Mouse (Mus musculus) induced T-regulatory cell, adult 2 months (primary cell): ENCODE measurements at regions not wholly inside any gene's neighbourhood (a gene's known extent, or its start where the extent isn't known, plus 50 kb on each side); places are given as distances from the start of the nearest gene placed in this dataset.
A peak's percentile ranks its signal among the peaks of the same experiment; 100 is the strongest.

Experiments used
- DNase-seq: peaks from one replicate; pipeline ENCODE4 v3.0.0-alpha.2; 2012; ENCODE audit warnings: low read depth

DNA sequence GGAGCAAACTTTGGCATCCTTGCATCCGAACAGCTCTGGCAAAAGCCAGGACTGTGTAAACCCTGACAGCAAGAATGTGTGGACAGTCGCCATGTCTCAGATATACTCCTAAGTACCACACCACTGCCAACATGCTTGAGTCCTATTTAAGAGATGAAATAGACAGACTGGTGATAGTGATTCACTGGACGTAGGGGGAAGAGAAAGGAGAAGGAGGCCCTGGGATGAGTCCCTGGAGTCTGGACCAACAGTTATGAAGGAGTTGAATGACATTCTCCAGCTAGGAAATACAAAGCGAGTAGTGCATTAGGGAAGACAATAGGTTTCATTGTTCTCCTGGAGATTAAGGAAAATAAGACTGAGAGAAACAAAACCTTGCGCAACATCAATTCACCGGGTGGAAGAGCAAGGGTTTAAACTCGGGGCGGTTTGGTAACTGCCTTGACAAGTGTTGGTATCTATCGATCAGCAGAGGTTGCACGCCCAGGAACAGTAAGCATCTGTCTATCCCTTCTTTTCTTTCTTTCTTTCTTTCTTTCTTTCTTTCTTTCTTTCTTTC lies 54.3 kb upstream of the Nrbf2 start:
- no peak for DNase-seq

DNA sequence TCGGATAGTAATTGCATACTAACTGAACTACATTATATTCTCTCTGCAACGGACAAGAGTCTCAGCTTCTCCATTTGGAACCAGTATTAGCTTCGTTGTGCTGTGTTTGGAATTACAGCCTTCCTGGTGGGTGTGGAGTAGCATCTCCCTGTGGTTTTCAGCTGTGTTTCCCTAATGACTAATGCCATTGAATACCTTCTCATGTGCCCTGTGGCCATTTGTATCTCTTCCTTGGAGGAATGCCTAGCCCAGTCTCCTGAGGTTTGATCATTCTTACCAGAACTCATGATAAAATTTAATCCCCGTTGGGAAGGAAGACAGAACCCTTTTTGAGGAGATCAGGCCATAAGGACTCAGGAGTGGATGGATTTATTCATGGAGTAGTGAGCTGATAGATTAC lies 59.6 kb upstream of the Nrbf2 start:
- no peak for DNase-seq

DNA sequence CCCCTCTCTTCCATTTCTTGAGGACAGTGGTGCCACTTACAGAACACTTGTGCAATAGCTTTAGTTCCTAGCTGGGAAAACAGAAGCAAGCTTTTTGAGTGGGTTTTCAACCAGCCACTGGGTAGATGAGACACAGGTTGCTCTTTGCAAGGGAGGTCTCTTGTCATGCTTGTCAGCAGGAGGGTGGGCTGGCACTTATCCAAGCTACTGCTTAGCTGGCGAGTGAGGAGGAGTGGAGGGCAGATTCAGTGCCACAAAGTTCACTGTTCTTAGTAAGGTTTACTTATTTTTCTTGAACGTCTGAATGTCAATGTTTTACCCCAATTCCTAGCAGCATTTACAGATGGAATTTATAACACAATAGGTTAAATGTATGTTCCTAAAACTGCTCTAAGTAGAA lies 65.9 kb upstream of the Nrbf2 start:
- no peak for DNase-seq

DNA sequence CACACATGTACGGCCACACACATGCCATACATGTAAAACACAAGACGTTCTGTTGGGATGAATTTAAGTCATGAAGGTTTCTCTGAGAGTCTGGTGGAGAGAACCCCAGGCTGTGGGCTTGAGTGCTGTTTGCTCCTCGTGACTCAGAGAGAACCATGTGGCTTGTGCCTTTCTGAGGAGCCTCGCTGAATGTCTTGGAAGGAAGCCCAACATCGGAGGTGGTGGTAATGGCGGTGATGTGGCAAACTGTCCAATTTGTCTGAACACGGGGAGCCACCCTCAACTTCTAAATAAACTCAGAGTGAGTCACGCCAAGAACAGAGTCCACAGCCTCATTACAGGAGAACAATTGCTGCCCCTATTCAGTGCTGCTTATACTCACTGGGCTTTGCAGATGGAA lies 75.7 kb upstream of the Nrbf2 start:
- DNase-seq: no peak

DNA sequence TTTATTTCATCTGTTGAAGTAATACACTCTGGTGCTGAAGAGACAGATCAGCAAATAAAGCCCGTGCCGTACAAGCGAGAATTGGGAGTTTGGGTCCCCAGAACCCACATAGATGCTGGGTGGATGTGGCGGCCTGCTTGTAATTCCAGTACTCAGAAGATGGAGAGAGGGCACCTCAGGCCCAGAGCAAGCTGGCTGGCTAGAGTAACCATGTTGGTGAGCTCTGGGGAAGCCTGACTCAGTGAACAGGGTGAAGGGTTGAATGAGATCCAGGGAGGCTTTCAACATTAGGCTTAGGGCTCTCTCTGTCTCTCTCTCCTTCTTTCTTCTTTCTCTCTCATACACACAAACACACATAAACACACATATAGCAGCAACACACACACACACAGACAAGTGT lies 76.2 kb upstream of the Nrbf2 start:
- DNase-seq: no peak

DNA sequence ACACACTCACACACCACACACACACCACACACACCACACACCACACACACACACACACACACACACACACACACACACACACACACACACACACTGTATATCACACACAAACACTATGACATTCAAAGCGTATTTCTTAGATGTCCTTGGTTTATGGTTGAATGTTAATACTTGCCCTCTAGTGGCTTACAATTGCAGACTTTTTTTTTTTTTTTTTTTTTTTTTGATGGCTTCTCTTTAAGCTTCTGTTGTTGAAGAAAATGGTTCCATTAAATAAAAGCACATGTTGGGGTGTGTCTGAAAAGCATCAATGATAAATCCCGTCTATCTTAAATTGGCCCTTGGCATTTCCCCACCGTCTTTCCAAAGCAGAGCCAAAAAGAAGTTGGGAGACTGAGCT lies 79.5 kb upstream of the Nrbf2 start:
- DNase-seq: no peak

DNA sequence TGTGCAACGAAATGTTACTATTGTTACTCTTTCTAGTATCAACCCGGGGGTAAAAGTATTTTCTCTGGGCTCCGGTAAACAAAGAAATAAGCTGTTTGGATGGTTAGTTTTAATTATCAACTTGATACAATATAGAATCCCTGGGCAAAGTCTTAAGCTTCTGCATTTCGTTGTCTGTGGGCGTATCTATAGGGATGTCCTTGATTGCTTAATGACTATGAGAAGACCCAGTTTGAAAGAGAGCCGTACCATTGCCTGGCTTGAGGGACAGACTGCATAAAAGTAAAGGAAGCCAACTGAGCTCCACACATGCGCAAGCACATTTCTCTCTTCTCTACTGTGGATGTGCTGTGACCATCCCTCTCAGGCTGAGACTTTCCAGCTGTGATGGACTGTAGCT lies 80.1 kb upstream of the Nrbf2 start:
- no peak for DNase-seq

DNA sequence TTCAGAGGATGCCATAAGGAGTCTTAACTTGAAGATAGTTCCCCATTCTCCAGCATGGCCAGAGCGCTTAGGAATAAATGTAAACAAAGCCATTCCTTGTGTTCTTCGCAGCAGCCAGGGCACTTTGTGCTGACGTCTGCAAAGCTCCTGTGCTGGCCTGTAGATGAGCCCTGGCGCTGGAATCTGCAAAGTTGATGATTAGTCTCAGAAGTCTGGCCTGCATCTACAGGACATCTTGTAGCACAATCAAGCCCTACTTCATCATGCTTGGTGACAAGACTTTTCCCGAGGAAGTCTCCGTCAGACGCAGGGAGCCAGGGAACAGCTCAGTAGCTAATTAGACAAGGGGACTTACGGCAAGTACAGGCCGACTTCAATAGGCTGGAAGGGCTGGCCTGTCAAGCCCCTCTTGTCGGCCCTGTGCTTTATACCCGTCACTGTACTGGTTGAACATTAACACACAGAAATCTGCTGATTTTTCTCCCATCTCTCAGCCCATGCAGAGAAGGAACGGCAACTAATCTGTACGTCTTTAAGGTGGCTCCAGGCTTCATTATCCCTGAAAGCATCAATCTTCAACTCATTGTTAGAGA lies 87.6 kb upstream of the Nrbf2 start:
- DNase-seq: no peak

DNA sequence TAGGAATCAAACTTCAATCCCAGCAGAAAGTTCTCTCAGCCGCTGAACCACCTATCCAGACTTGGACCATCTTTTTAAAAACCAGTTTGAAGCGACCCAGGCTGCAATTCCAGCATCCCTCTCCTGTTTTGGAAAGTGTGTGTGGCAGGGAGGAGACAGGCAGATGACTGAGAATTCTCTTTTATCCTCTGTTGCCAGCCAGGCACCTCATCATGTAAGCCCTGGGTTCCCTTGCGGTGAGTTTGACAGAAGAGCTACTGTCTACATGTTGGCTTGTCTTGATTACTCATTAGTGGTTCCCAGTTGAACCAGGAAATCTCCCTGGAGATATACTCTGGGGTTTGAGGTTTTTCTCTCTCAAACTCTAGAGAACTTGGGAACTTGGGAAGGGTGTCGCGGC lies 91.5 kb upstream of the Nrbf2 start:
- no peak for DNase-seq

DNA sequence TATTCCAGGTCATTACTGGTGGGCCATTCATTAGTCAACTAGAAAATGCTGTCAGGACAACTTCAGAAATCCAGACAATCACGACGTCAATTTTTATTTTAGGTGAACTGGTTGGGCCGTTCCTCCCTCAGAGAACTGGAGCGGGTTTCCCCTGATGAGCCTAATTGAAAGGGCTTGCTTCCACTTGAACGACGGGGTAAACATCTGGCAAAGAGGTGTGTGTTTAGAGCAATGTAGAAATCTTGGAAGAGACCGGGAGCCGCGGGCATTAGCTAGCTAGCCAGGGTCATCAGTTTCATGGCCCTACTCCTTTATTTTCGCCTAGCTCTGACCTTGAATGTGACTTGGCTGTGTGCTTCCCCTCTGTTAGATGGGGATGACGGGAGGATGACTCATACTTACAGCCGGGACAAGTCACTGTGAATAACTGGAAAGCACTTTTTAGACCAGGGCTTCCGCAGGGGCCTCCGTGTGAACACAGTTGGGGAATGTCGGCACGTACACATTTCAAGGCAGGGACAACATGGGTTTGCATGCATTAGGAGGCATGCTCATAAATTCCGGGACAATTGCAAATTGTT lies 92.6 kb upstream of the Nrbf2 start:
- no peak for DNase-seq

DNA sequence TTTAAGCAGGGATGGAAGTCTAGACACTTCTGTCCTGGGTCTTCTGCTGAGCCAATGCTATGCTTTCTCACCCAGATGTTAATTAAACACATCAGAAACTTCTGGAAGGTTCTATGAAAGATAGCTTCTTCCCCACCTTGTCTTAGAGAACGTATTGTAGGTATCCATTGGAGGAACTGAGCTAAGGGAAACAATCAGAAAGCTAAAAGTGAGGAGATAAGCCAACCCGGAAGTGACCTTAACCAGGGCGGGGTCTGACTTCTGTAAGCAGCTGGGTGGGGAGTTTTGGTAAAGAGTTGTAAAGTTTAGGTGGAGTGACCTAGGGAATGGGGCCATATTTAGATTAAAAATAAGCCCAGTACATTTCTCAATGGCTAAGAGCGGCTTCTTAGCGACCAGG lies 95.1 kb upstream of the Nrbf2 start:
- DNase-seq: no peak

DNA sequence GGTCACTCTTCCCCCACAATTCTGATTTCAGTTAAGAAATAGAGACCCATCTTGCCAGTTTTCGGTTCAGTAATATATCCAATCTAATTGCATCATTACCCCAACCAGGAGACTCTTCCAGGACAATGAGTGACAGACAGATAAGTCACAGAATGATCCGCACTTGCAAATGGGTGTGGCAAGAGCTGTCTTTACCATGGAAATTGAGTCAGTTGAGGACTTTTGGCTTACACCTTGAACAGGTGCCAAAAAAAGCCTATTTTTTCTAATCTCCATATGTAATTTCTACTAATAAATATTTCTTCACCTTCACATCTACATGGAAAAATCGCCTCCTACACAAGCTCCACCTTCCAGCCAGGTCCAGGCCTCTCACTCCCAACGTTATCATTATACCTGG lies 98.2 kb upstream of the Nrbf2 start:
- no peak for DNase-seq

DNA sequence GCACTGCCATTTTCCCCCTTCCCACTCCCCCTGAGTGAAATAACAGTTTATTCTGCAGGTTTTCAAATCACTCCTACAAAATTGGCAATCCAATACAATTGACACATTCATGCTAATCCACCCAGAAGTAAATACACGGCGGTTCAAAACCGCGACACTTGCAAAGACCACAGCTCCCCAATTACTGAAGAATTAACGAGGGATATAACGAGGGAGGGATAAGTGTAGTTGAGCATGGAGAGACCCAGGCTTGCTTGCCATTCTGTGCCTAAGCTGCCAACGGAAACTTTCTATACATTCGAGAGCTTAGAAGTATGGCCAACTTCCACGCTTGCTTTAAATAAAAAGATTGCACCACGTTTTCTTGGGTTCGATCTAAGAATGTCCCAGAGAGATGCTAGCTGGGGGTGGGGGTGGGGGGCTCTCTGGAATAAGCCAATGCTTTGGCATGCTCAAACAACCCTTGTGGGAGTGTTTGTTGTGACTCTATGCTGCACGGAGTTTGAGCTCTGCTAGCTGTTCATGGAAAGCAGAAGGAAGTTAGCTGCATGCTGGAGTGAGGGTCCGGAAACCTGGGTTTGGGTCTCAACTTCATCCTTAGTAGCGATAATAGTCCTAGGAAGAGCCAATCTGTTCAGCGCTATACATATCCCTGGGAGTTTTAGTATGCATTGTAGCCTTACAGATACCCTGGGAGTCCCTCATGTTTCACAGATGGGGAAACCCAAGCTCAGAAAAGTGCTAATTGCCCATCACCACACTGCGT lies 98.9 kb upstream of the Nrbf2 start:
- no peak for DNase-seq

DNA sequence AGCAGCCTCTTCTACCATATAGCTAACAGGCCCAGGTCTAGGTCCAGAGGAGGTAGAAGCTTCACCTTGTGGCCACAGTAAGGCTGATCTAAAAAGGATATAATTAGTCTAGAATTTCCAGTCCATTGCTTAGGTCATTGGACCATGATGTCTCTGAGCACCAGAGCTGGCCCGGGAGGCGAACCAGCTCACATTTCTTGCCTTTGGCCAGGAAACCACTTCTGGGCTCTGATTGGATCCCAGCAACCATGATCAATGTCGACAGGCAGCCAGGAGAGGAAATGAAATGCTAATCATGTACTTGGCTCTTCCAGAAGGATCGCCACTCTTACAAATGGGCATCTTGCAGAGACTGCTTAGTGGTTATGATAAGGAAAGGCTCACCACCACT lies 99.5 kb upstream of the Nrbf2 start:
- DNase-seq: no peak

DNA sequence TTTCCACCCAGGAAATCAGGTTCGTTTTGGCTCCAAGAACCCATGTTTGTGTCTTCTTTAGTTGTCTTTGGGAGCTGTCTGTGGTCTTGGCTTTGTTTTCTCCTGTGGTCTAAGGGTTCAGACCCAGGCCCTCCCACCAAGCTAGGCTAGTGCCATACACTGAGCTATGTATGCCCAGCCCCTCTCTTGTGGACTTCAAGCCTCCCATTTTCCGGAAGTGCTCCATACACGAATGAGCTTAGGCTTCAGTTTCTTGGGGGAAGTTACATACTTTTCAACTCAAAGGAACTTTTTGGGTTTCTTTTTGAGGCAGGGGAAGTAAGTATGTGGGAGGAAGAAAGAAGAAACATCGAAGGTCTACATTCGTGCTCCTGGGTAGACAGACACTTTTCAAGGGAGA lies 100.9 kb upstream of the Nrbf2 start:
- no peak for DNase-seq

DNA sequence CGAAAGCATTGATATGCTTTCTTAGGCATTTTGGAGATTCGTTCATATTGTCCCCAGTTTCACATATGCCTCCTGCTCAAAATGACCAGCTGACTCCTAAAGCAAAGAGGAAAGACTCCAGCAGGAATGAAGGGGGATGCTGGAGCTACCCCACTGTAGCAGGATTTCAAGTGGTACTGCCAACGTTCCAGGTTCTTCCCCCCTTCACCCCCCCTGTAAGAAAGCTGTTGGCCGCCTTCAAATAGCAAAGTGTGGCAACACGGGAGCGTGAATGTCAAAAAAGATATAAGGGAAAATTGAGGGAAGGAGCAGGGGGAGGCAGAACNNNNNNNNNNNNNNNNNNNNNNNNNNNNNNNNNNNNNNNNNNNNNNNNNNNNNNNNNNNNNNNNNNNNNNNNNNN lies 103.7 kb upstream of the Nrbf2 start:
- DNase-seq: no peak

DNA sequence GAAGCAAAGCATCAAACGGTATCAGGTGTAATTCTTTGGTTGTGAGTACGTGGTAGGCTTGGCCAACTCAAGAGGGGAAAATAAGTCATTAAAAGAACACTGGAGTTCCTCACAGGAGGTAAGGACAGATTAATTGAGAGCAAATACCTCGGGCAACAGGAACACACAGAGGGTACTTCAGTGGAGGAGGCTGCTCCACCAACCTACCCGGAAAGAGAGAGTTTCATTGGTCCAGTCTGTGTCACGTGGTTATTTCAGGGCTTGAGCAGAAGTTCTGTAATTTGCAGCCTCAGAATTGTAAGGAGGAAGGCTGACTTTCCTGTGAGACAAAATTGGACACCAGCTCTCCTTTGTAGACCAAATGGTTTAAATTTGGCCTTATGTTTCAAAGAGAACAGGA lies 115.3 kb upstream of the Nrbf2 start:
- peak; percentile 34 for DNase-seq

DNA sequence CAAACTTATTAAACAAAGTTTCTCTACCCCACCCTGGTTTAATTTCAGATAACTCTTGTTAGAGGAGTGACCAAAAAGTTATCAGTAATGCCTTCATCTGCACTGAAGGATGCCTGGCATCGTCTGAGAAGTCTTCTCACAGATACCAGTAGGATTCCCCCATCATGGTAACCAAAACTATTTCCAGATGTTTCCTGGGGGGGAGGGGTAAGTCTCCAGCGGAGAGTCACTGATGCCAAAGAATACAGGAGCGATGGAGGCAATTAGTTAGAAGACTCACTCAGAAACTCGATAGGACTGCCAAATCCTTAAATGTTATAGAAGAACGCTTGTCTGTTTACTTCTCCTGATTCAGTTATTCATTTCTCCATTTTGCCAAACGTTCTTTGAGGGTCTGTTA lies 116.3 kb upstream of the Nrbf2 start:
- no peak for DNase-seq

DNA sequence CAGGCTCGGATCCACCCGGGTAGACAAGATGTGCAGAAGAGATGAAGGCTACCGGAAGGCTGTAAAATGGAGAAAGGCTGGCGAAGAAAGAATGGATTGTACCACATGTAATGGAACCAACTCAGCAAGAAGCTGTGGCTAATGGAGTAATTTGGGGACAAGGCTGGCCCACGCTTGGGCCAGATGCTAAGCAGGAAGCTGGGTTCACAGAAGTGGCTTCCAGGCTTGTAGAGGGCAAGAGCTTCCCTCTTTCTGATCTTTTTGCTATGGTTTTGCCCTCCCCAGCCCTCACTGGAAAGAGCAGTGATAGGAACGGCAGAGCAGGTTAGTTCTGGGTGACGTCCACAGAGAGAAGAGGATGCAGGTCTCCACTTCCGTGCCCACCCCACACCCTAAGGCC lies 117.7 kb upstream of the Egr2 start:
- DNase-seq: no peak

DNA sequence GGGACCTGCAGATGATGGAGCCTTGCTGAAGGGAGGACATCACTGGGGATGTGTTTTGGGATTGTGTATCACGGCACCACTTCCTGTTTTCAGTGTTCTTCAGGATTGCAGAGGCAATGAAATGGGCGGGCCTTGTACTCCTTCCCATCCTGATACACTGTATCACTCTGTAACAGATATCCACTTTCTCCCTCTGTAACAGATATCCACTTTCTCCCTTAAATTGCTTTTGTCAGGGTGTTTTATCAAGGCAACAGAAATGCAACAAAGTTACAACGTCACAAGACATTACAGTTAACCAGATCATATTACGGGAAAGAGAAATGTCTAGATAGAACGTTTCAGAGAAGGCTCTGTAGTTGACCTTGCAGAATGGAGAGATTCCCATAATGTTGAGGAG lies 114.5 kb upstream of the Egr2 start:
- DNase-seq: no peak

DNA sequence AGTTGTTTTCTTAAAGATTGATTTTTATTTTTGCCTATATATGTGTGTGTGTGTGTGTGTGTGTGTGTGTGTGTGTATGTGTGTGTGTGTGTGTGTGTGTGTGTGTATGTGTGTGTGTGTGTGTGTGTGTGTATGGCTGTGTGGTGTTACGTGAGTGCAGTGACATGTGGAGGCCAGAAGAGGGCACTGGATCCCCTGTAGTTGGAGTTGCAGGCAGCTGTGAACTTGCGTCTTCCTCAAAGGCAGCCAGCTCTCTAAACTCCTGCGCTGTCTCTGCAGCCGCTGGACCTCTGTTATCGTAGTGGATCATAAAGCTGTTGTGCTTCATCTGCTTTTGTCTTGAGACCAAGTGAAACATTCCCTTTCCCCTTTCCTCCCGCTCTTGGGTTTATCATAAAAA lies 109.9 kb upstream of the Egr2 start:
- DNase-seq: no peak

DNA sequence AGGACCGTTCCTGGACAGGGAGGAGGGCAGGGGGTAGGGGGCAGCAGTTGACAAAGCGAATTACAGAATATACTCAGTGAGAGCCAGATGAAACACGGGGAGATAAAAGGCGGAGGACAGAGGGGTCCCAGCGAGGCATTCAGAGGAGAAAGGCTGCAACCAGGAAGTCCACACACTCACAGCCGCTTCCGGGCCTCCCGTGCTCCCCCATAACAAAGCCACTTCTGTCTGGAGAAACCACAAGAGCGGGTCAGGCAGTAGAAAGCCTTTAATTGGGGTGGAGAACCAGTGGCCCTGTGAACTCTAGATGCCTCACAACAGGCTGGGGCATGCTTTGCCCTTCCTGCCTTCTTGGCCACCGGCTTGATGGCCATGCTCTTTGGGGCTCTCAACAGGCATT lies 108.1 kb upstream of the Egr2 start:
- DNase-seq: no peak

DNA sequence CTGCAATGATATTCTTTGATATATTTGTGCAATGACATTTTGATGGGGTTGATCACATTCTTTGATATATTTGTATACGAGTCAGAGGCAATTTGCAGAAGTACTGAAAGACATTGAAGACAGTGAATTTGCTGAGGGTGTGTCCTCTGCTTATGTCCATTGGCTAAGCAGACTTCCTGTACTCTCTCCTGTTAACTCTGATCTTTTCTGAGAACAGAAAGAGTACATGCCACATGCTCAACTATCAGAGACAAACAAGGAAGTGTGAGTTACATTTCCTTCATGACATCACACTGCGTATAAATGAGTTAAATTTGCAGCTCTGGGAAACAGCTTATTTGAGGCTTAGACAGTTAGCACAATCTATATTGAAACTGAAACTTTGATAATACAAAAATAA lies 104.5 kb upstream of the Egr2 start:
- DNase-seq: peak; percentile 16
